Mouse (Mus musculus): ENCODE results near the gene Fmnl1. TPM values are rescaled to one million over a fixed set of nuclear protein-coding genes. Genes with fewer than 3 reads are reported as not detected.
"Not testable (repeated sequence)": the region's sequence is repeated elsewhere in the genome, so short reads cannot be mapped to it uniquely, and the experiment has no call there.

The Fmnl1 gene
- polyA plus RNA-seq, 1 experiment from 2014 or later = 2.4 TPM

- 73% methylated on average over 1 of the region's 1 CpGs for WGBS
- H3K27me3 ChIP-seq = peaks cover 14% of the 10 kb centered on the region
- H3K9me3 ChIP-seq = no peaks in the 10 kb centered on the region
- no peak overlapping the region for H3K4me2 ChIP-seq
- ATAC-seq (ENCODE audit: insufficient number of reproducible peaks, insufficient read depth, low FRiP score, low TSS enrichment, low read depth) = no peak
- H3K27ac ChIP-seq = no peak overlapping the region
- H3K36me3 ChIP-seq = peaks cover 12% of the 10 kb centered on the region
- H3K4me3 ChIP-seq = no peak overlapping the region
- peaks cover 8% of the 10 kb centered on the region for H3K4me1 ChIP-seq
- no peak overlapping the region for H3K9ac ChIP-seq
Observed at GRCm38 (mm10) chr11:103215355-103215754, 44.4 kb downstream of the Fmnl1 start.

GRCm38 (mm10) chr11:103217790-103218516 lies 47.0 kb downstream of the Fmnl1 start, which contains the start of gene Spata32:
TSS of gene Spata32 (minus strand) at chr11:103218432.
- peak within 1 kb of the TSS; percentile 99 for H3K4me2 ChIP-seq
- under 1% methylated on average over 45 of the region's 45 CpGs for WGBS
- no peak within 1 kb of the TSS for H3K27ac ChIP-seq
- peak; percentile 52; the same call in 1 of the 2 replicates for ATAC-seq (ENCODE audit: insufficient number of reproducible peaks, insufficient read depth, low FRiP score, low TSS enrichment, low read depth)
- H3K9me3 ChIP-seq = no peaks in the 10 kb centered on the region
- H3K36me3 ChIP-seq = peaks cover 30% of the 10 kb centered on the region
- H3K9ac ChIP-seq = peak within 1 kb of the TSS; percentile 61
- peaks cover 8% of the 10 kb centered on the region for H3K4me1 ChIP-seq
- peaks cover 14% of the 10 kb centered on the region for H3K27me3 ChIP-seq
- peak within 1 kb of the TSS; percentile 43 for H3K4me3 ChIP-seq

GRCm38 (mm10) chr11:103218517-103218901 lies 47.6 kb downstream of the Fmnl1 start:
- ATAC-seq (ENCODE audit: insufficient number of reproducible peaks, insufficient read depth, low FRiP score, low TSS enrichment, low read depth) = no peak
- H3K36me3 ChIP-seq = peaks cover 33% of the 10 kb centered on the region
- H3K9ac ChIP-seq = peak overlapping the region; percentile 61
- H3K27ac ChIP-seq = no peak overlapping the region
- no peaks in the 10 kb centered on the region for H3K9me3 ChIP-seq
- H3K4me1 ChIP-seq = peaks cover 8% of the 10 kb centered on the region
- peak overlapping the region; percentile 99 for H3K4me2 ChIP-seq
- peak overlapping the region; percentile 43 for H3K4me3 ChIP-seq
- WGBS = 16% methylated on average over 6 of the region's 6 CpGs
- H3K27me3 ChIP-seq = peaks cover 14% of the 10 kb centered on the region

- H3K4me1 ChIP-seq = peaks cover 16% of the 10 kb centered on the region
- no peak overlapping the region for H3K4me3 ChIP-seq
- H3K27me3 ChIP-seq = peaks cover 14% of the 10 kb centered on the region
- H3K27ac ChIP-seq = no peak overlapping the region
- H3K4me2 ChIP-seq = no peak overlapping the region
- no peaks in the 10 kb centered on the region for H3K9me3 ChIP-seq
- H3K36me3 ChIP-seq = peaks cover 40% of the 10 kb centered on the region
- 78% methylated on average over 5 of the region's 5 CpGs for WGBS
- ATAC-seq (ENCODE audit: insufficient number of reproducible peaks, insufficient read depth, low FRiP score, low TSS enrichment, low read depth) = no peak
- no peak overlapping the region for H3K9ac ChIP-seq
Observed at GRCm38 (mm10) chr11:103219259-103219658, 48.4 kb downstream of the Fmnl1 start.

- Histone ChIP-seq H3K9ac (no peak overlapping the region), H3K4me2 (no peak overlapping the region), H3K4me1 (peaks cover 21% of the 10 kb centered on the region), H3K27ac (no peak overlapping the region), H3K9me3 (no peaks in the 10 kb centered on the region), H3K4me3 (no peak overlapping the region), H3K36me3 (peaks cover 46% of the 10 kb centered on the region), H3K27me3 (peaks cover 14% of the 10 kb centered on the region)
- 80% methylated on average over 4 of the region's 4 CpGs for WGBS
- no peak for ATAC-seq (ENCODE audit: insufficient number of reproducible peaks, insufficient read depth, low FRiP score, low TSS enrichment, low read depth)
Observed at GRCm38 (mm10) chr11:103219995-103220394, 49.1 kb downstream of the Fmnl1 start.

- Histone ChIP-seq H3K36me3 (peaks cover 60% of the 10 kb centered on the region), H3K4me2 (no peak overlapping the region)
- no peak for ATAC-seq (ENCODE audit: insufficient number of reproducible peaks, insufficient read depth, low FRiP score, low TSS enrichment, low read depth)
Observed at GRCm38 (mm10) chr11:103221437-103221836, 50.5 kb downstream of the Fmnl1 start.

GRCm38 (mm10) chr11:103222718-103223117 lies 51.8 kb downstream of the Fmnl1 start:
- H3K9ac ChIP-seq; H3K9me3 ChIP-seq; H3K4me2 ChIP-seq; H3K27me3 ChIP-seq; H3K27ac ChIP-seq; H3K4me3 ChIP-seq; ATAC-seq (ENCODE audit: insufficient number of reproducible peaks, insufficient read depth, low FRiP score, low TSS enrichment, low read depth): not testable (repeated sequence)
- peaks cover 73% of the 10 kb centered on the region for H3K36me3 ChIP-seq
- 87% methylated on average over 4 of the region's 4 CpGs for WGBS
- H3K4me1 ChIP-seq = peaks cover 24% of the 10 kb centered on the region

More at GRCm38 (mm10) chr11:103221437-103221836, 50.5 kb downstream of the Fmnl1 start:
- Histone ChIP-seq H3K4me3 (no peak overlapping the region), H3K4me1 (peaks cover 24% of the 10 kb centered on the region), H3K27ac (no peak overlapping the region), H3K9me3 (no peaks in the 10 kb centered on the region), H3K9ac (no peak overlapping the region), H3K27me3 (peaks cover 11% of the 10 kb centered on the region)
- WGBS = 91% methylated on average over 6 of the region's 6 CpGs

- H3K4me3 ChIP-seq = no peak overlapping the region
- H3K27ac ChIP-seq = 0 out of 2 replicates have a peak overlapping the region, but pooled peaks have one; percentile 7
- peaks cover 4% of the 10 kb centered on the region for H3K27me3 ChIP-seq
- no peak overlapping the region for H3K9ac ChIP-seq
- peaks cover 77% of the 10 kb centered on the region for H3K36me3 ChIP-seq
- peaks cover 19% of the 10 kb centered on the region for H3K4me1 ChIP-seq
- H3K4me2 ChIP-seq = no peak overlapping the region
- no peaks in the 10 kb centered on the region for H3K9me3 ChIP-seq
- no peak for ATAC-seq (ENCODE audit: insufficient number of reproducible peaks, insufficient read depth, low FRiP score, low TSS enrichment, low read depth)
- WGBS = 87% methylated on average over 10 of the region's 10 CpGs
Observed at GRCm38 (mm10) chr11:103223444-103223843, 52.5 kb downstream of the Fmnl1 start.

- 52% methylated on average over 18 of the region's 18 CpGs for WGBS
- Histone ChIP-seq H3K4me2 (no peak overlapping the region), H3K4me1 (peaks cover 16% of the 10 kb centered on the region), H3K36me3 (peaks cover 83% of the 10 kb centered on the region), H3K4me3 (no peak overlapping the region), H3K9me3 (no peaks in the 10 kb centered on the region), H3K9ac (no peak overlapping the region), H3K27ac (0 out of 2 replicates have a peak overlapping the region, but pooled peaks have one; percentile 7), H3K27me3 (peaks cover 4% of the 10 kb centered on the region)
- ATAC-seq (ENCODE audit: insufficient number of reproducible peaks, insufficient read depth, low FRiP score, low TSS enrichment, low read depth) = no peak
Observed at GRCm38 (mm10) chr11:103223951-103224456, 53.1 kb downstream of the Fmnl1 start.

- ATAC-seq (ENCODE audit: insufficient number of reproducible peaks, insufficient read depth, low FRiP score, low TSS enrichment, low read depth) = no peak
- Histone ChIP-seq H3K27me3 (no peaks in the 10 kb centered on the region), H3K27ac (no peak overlapping the region), H3K4me2 (no peak overlapping the region), H3K4me1 (peaks cover 13% of the 10 kb centered on the region), H3K4me3 (no peak overlapping the region), H3K9me3 (no peaks in the 10 kb centered on the region), H3K9ac (no peak overlapping the region), H3K36me3 (peaks cover 66% of the 10 kb centered on the region)
- WGBS = 96% methylated on average over 2 of the region's 2 CpGs
Observed at GRCm38 (mm10) chr11:103229608-103230007, 58.7 kb downstream of the Fmnl1 start.

GRCm38 (mm10) chr11:103230626-103231025 lies 59.7 kb downstream of the Fmnl1 start:
- ATAC-seq (ENCODE audit: insufficient number of reproducible peaks, insufficient read depth, low FRiP score, low TSS enrichment, low read depth) = no peak
- 85% methylated on average over 19 of the region's 19 CpGs for WGBS
- H3K36me3 ChIP-seq = peaks cover 59% of the 10 kb centered on the region

GRCm38 (mm10) chr11:103231367-103231766 lies 60.5 kb downstream of the Fmnl1 start:
- Histone ChIP-seq H3K9ac (no peak overlapping the region), H3K4me3 (no peak overlapping the region), H3K36me3 (peaks cover 59% of the 10 kb centered on the region), H3K4me2 (no peak overlapping the region), H3K9me3 (no peaks in the 10 kb centered on the region), H3K27me3 (no peaks in the 10 kb centered on the region), H3K27ac (no peak overlapping the region), H3K4me1 (peaks cover 14% of the 10 kb centered on the region; the same call in 1 of the 2 replicates)
- ATAC-seq (ENCODE audit: insufficient number of reproducible peaks, insufficient read depth, low FRiP score, low TSS enrichment, low read depth) = no peak
- 84% methylated on average over 7 of the region's 7 CpGs for WGBS

More at GRCm38 (mm10) chr11:103230626-103231025, 59.7 kb downstream of the Fmnl1 start:
- Histone ChIP-seq H3K27ac (no peak overlapping the region), H3K4me3 (no peak overlapping the region), H3K4me1 (peaks cover 7% of the 10 kb centered on the region; the same call in 1 of the 2 replicates), H3K4me2 (no peak overlapping the region), H3K9me3 (no peaks in the 10 kb centered on the region), H3K9ac (no peak overlapping the region), H3K27me3 (no peaks in the 10 kb centered on the region)
